Mouse (Mus musculus) cortical plate, adult 2 months (tissue): ENCODE results near the gene Tango2. TPM values are rescaled to one million over a fixed set of nuclear protein-coding genes. Genes with fewer than 3 reads are reported as not detected.

Experiments used
- H3K27ac ChIP-seq: fragments of 200-500 bp; 2 replicates; pipeline ENCODE4 v1.5.1; 2012; ENCODE audit warnings: low read length, control low read depth, inconsistent platforms; ENCODE audit not compliant: insufficient read depth
- H3K4me1 ChIP-seq: fragments of 200-500 bp; 2 replicates; pipeline ENCODE4 v1.6.1; 2011; ENCODE audit warnings: low read length; ENCODE audit not compliant: control insufficient read depth, insufficient read depth
- H3K4me3 ChIP-seq: fragments of 200-500 bp; 2 replicates; pipeline ENCODE4 v1.5.1; 2011; ENCODE audit warnings: mild to moderate bottlenecking, low read length, control low read depth; ENCODE audit not compliant: insufficient read depth
- CTCF ChIP-seq: fragments of 200-500 bp; IDR thresholded peaks from 2 replicates; pipeline ENCODE4 v1.5.1; 2011; ENCODE audit warnings: mild to moderate bottlenecking, control low read depth, low read length; ENCODE audit not compliant: insufficient read depth; ENCODE audit errors: extremely low read depth
- POLR2A ChIP-seq: fragments of 200-500 bp; IDR thresholded peaks from 2 replicates; pipeline ENCODE4 v1.6.1; 2011; ENCODE audit warnings: mild to moderate bottlenecking, low read length, control low read depth; ENCODE audit not compliant: insufficient read depth; ENCODE audit errors: extremely low read depth
- polyA plus RNA-seq: library from polyadenylated mRNA; depleted of rRNA; stranded (reverse); fragments of >200 nt; gene quantifications from 2 replicates; pipeline ENCODE4 v1.2.3, GENCODE M21; 2012

Gene Tango2
- polyA plus RNA-seq, 1 experiment, result 231 TPM

DNA sequence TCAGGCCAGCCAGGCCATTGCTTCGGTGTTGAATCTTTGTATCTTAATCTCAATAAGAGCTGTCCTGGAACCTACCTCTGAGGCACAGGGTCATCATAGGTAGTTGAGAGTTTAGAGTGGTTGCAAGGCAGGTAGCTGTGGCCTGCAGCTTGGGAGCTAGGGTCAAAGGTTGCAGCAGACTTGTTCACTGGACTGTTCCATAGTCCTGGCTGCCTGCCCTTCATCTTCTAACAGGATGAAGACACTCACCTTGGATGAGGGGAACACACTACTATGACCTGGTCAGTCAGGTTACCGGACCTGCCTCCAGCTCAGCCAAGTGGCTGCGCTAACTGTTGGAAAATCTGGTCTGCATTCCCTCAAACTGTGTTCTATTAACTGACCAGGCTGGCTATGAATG lies 43.2 kb upstream of the Tango2 start:
- Histone ChIP-seq H3K4me1 (peaks cover 3% of the 10 kb centered on the region; the same call in 1 of the 2 replicates), H3K4me3 (no peak overlapping the region), H3K27ac (no peak overlapping the region)
- TF ChIP-seq POLR2A, result no peak
- no peak for TF ChIP-seq CTCF

DNA sequence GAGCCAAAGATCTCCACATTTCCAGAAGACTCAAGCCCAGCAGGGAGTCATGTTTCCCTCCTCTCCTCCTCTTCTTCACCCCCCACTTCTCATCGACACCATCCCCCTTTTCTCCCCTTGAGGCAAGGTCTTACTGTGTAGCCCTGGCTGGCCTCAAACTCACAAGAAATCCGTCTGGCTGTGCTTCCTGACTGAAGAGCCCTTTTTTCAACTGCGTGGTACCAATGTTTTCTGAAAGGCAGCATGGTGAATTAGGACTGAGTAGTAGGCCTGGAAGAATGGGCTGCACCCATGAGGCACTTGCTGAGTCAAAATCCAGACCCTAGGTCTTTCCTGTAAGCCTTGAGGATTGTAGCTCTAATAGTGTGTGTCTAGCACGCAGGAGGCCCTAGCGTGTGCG lies 42.5 kb upstream of the Tango2 start:
- H3K27ac ChIP-seq, result no peak overlapping the region
- 0 out of 2 replicates have a peak, but pooled peaks cover 1% of the 10 kb centered on the region for H3K4me1 ChIP-seq
- TF ChIP-seq CTCF (no peak), POLR2A (no peak)
- no peak overlapping the region for H3K4me3 ChIP-seq

DNA sequence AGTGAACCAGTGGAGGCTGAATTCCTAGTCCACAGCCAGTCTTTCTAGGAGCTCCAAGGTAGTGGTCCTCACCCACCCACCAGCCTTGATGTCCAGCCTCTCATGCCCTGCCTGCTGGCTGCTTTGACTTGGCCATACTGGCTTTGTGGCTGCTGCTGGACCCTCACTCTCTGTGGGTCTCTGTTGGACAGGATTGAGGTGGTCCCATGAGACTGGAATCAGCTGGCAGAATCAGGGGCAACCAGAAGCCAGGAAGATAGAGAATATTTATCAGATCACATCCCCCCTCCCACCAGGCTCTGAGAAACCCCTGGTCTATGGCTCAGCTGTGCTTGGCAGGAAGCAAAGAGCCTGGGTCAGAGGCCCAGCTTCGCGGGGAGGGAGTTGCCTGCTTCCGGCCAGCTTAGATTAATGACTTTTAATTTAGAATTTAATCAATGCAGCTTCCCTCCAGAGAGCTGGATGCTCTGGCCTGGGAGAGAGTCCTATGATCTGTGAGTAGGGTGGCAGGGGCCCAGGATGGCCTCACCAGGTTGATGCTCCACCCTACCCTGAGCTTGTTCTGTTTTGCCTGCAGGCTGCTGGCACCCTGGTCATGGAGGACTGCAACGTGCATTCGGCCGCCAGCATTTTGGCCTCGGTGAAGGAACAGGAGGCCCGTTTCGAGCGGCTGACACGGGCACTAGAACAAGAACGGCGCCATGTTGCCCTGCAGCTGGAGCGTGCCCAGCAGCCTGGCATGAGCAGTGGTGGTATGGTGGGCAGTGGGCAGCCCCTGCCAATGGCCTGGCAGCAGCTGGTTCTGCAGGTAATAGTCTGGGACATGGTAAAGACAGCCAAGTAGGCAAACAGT lies 40.9 kb upstream of the Tango2 start:
- no peak overlapping the region for H3K27ac ChIP-seq
- H3K4me3 ChIP-seq, result no peak overlapping the region
- peaks cover 5% of the 10 kb centered on the region for H3K4me1 ChIP-seq
- no peak for TF ChIP-seq POLR2A
- no peak for TF ChIP-seq CTCF

DNA sequence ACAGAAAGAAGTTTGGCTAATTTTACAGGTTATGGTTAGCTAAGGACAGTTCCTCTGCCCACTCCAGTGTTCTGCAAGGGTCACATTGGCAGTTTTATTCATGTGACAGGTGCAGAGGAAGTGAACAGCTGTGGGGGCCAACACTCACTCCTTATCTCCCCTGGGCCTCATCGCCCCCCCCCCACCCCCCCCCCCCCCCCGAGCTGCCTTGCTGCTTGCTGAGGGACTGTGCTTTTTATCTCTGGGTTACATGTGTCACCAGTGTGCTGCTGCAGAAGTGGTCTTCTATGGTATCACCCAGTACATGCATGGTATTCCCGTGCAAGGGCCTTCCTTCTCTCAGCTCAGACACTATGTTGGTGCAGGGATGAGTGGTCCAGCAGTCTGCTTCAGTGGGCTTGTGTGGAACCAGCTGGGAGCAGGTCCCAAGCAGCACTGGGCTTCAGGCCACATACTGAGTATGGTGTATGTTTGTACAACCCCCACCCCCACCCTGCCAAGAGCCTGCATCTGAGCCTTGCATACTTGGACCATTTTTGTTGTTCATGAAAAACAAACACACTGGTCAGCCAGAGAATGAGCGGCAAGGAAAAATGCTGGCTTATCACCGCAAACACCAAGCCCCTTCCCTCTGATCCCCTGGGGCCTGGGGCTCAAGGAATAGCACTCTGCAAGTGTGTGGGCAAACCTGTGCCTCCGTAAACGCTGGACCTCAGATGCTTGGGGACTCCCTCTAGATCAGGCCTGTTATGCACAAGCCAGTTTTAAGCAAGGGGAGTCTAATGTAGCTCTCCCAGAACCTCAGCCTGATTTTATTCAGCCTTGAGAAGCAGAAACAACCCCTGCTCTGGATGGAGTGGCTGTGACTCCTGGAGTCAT lies 40.0 kb upstream of the Tango2 start:
- Histone ChIP-seq H3K27ac (no peak overlapping the region), H3K4me3 (no peak overlapping the region), H3K4me1 (peaks cover 5% of the 10 kb centered on the region)
- TF ChIP-seq POLR2A (no peak), CTCF (no peak)

DNA sequence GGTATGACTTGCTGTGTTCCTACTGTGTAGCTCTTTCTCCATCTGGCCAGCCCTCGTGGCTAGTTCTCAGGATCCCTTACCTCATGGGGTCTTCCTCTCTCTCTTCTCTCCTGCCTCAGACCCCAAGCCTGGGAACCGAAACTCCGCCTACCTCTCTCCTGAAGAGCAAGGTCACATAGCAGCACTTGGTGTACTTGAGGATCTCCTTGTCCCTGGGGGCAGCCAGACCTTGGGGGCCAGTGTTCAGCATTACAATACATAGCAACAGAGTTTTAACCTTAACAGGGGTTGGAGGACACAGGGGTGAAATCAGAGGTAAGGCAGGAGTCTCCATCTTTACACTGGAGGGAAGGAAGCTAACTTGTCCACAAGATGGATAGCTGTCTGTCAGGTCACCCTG lies 39.1 kb upstream of the Tango2 start:
- TF ChIP-seq CTCF (no peak), POLR2A (no peak)
- Histone ChIP-seq H3K4me1 (peaks cover 5% of the 10 kb centered on the region), H3K27ac (no peak overlapping the region), H3K4me3 (no peak overlapping the region)

DNA sequence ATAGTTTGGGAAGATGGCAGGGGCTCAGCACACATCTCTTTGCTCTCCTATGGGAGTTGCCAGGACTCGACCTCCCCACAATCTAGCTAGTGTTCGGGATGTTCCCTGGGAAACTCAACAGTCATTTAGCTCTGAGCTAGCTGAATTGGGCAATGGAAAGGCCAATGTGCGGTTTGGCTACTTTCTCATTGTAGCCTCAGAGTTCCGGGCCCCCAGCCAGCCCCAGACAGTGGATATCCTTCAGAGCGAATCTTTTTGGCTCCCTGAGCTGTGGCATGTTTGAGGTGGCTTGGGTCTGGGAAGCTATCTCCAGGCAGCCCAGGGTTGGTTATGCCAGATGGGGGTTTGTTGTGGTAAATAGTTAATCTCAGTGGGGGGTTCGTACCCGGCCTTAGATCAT lies 38.5 kb upstream of the Tango2 start:
- TF ChIP-seq POLR2A (no peak), CTCF (no peak)
- no peak overlapping the region for H3K27ac ChIP-seq
- no peak overlapping the region for H3K4me3 ChIP-seq
- peaks cover 5% of the 10 kb centered on the region for H3K4me1 ChIP-seq

DNA sequence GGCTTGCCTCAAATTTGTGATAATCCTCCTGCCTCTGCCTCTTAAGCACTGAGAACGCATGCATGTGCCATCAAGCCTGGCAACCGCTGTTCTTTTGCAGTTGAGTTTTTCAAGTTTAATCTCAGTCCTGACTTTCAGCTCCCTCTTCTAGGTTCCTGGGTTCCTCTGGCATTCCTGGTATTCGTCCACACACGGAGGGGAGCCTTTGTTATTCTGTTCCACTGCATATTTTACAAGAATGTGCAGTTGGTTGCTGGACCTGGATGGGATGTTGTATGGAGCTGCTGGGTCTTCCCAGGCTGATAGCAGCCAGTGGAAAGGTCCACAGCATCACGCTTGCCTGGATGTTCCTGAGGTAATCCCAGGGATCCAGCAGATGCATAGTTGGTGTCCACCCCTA lies 37.5 kb upstream of the Tango2 start:
- Histone ChIP-seq H3K4me1 (peaks cover 5% of the 10 kb centered on the region), H3K27ac (no peak overlapping the region), H3K4me3 (no peak overlapping the region)
- TF ChIP-seq CTCF, result no peak
- no peak for TF ChIP-seq POLR2A

DNA sequence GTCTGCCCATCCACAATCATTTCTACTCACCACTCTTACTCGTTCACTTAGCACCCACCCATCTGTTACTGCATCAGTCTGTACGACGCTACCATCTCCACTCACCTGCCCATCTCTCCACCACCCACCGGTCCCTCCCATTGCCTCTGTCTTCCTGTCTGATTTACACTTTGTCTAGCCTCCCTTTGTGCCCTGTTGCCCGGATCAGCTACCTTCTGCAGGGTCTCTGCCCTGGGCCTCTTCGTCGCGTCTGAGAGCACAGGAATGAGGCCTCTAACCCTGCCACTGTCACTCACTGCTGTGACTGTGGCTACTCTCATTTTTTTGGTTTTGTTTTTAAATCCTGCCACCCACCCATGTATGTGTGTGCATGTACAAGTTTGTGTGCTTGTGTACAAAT lies 36.8 kb upstream of the Tango2 start:
- Histone ChIP-seq H3K4me3 (no peak overlapping the region), H3K4me1 (peaks cover 5% of the 10 kb centered on the region), H3K27ac (no peak overlapping the region)
- no peak for TF ChIP-seq POLR2A
- no peak for TF ChIP-seq CTCF

DNA sequence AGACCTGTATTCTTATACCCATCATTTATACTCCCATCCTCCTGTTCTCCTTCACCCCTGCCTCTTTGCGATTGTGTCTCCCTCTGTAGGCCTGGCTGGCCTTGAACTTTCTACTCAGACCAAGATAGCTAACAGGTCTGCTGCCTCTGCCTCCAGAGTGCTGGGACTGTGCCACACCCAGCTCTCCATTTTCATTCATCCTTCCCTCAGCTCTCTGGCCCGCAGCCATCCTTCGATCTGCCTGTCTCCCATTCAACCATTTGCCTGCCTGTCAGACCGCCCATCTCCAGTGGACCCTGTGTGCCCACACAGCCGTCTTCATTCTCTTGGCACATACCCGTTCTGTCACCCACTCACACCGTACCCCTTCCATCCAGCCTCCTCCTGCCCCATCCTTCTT lies 36.3 kb upstream of the Tango2 start:
- Histone ChIP-seq H3K4me1 (peaks cover 5% of the 10 kb centered on the region), H3K4me3 (no peak overlapping the region), H3K27ac (no peak overlapping the region)
- TF ChIP-seq CTCF (no peak), POLR2A (no peak)
